Mouse (Mus musculus) lung, adult 18-20 months (tissue): ENCODE measurements at regions not wholly inside any gene's neighbourhood (a gene's known extent, or its start where the extent isn't known, plus 50 kb on each side); places are given as distances from the start of the nearest gene placed in this dataset.

ENCODE experiments used
- DNase-seq, 2 experiments: peaks; one replicate each; pipeline ENCODE4 v3.0.0; 2022; ENCODE audit warnings: mixed read lengths in 2 of 2

- DNase-seq: no peak
Observed at GRCm38 (mm10) chr9:63038031-63038430, 50.3 kb upstream of the Pias1 start.
